Mouse (Mus musculus) limb, embryonic 14.5 days (tissue): ENCODE data around the gene Tapt1. TPM values are rescaled to one million over a fixed set of nuclear protein-coding genes. Genes with fewer than 3 reads are reported as not detected.

Experiments used
- ATAC-seq: fragments of 200-750 bp; cut with Nextera tagmentation; 2 replicates; pipeline ENCODE4 v1.8.0; 2017; ENCODE audit warnings: low read depth, moderate number of reproducible peaks, moderate TSS enrichment; ENCODE audit not compliant: low FRiP score
- DNase-seq: peaks from one replicate; pipeline ENCODE4 v3.0.0-alpha.2; 2015; ENCODE audit warnings: low spot score
- H3K27ac ChIP-seq: fragments of 300-500 bp; sonication (generic); replicated peaks from 2 replicates; pipeline ENCODE4 v1.5.1; 2014; ENCODE audit warnings: low read depth, mild to moderate bottlenecking, low read length, moderate library complexity, mixed read lengths
- H3K27me3 ChIP-seq: fragments of 300-500 bp; sonication (generic); 2 replicates; pipeline ENCODE4 v1.6.1; 2014; ENCODE audit warnings: low read length, mixed read lengths; ENCODE audit not compliant: control insufficient read depth, insufficient read depth
- H3K36me3 ChIP-seq: fragments of 300-500 bp; sonication (generic); 2 replicates; pipeline ENCODE4 v1.6.1; 2014; ENCODE audit warnings: mild to moderate bottlenecking, low read length, moderate library complexity, mixed read lengths; ENCODE audit not compliant: control insufficient read depth, insufficient read depth
- H3K4me1 ChIP-seq: fragments of 300-500 bp; sonication (generic); 2 replicates; pipeline ENCODE4 v1.6.1; 2014; ENCODE audit warnings: antibody characterized with exemption, low read length, mixed read lengths; ENCODE audit not compliant: control insufficient read depth, insufficient read depth
- H3K4me2 ChIP-seq: fragments of 300-500 bp; sonication (generic); replicated peaks from 2 replicates; pipeline ENCODE4 v1.6.1; 2014; ENCODE audit warnings: low read depth, mild to moderate bottlenecking, low read length, moderate library complexity; ENCODE audit not compliant: severe bottlenecking
- H3K4me3 ChIP-seq: fragments of 300-500 bp; sonication (generic); replicated peaks from 2 replicates; pipeline ENCODE4 v1.5.1; 2014; ENCODE audit warnings: low read length
- H3K9ac ChIP-seq: fragments of 300-500 bp; sonication (generic); 2 replicates; pipeline ENCODE4 v1.6.1; 2014; ENCODE audit warnings: mild to moderate bottlenecking, low read depth, low read length, moderate library complexity; ENCODE audit not compliant: severe bottlenecking
- H3K9me3 ChIP-seq: fragments of 300-500 bp; sonication (generic); 2 replicates; pipeline ENCODE4 v1.6.1; 2016; ENCODE audit warnings: low read length; ENCODE audit not compliant: control insufficient read depth
- POLR2A ChIP-seq: fragments of 200-500 bp; IDR thresholded peaks from 2 replicates; pipeline ENCODE4 v1.8.0; 2012; ENCODE audit warnings: inconsistent platforms, mild to moderate bottlenecking, moderate library complexity, borderline replicate concordance; ENCODE audit not compliant: insufficient read depth, insufficient read length; ENCODE audit errors: extremely low read depth
- WGBS: fragments of 180-500 bp; shearing (Covaris S2); extraction: QIAGEN DNeasy Blood & Tissue Kit; methylation state at CpG from one replicate; pipeline ENCODE4 v1.1.7; 2014; 5-methylcytosine and 5-hydroxymethylcytosine counted together
- polyA plus RNA-seq, 2 experiments: library from polyadenylated mRNA; depleted of rRNA in 1 of 2; stranded (reverse) in 1 of 2; unstranded in 1 of 2; fragments of >200 nt; fragmentation: Nextera tagmentation in 1 of 2; extraction: Ambion mirVana in 1 of 2; gene quantifications; 2 replicates each; pipeline versions ENCODE4 v1.2.1 to v1.2.3; 2012 to 2014

The Tapt1 gene
- polyA plus RNA-seq, 2 experiments: 36.0 to 47.9 TPM

DNA sequence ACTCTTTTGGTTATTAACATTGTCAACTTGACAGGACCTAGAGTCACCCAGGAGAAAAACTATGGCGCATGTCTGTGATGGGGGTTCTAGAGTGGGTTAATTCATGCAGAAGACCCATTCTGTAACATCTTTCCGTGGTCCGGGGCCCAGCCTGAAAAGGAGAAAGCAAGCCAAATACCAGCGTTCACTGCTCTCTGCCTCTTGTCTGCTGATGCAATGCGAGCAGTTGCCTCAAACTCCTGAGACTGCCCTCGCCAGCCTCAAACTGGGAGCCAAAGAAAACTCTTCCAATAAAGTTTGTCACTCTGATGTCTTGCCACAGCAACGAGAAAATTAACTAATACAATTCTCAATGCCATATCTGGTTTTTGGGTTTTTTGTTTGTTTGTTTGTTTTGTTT lies 8.2 kb upstream of the Tapt1 start:
- Histone ChIP-seq H3K27ac (no peak overlapping the region), H3K9me3 (no peaks in the 10 kb centered on the region), H3K27me3 (no peaks in the 10 kb centered on the region), H3K36me3 (no peaks in the 10 kb centered on the region), H3K9ac (no peak overlapping the region), H3K4me3 (no peak overlapping the region), H3K4me1 (no peaks in the 10 kb centered on the region), H3K4me2 (no peak overlapping the region)
- DNase-seq: no peak
- 90% methylated on average over 7 of the region's 7 CpGs for WGBS
- no peak for ATAC-seq
- TF ChIP-seq POLR2A: no peak

DNA sequence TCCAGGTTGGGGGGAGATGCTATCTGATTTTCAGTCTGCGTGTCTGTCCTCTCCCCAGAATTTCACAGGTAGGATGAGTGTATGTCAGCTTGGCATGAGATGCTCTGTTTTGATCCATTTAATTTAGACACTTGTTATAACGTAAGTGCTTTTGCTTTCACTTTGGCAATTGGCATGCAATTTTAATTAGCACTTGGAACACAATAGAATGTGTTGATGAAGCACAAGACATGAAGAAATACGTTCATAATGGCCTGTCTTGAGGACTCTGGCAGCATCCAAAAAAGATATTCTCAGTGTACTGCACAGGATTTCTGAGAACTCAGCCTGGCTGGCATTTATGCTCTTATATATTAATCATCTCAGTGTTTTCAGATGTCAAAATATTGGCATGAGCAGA lies 7.5 kb upstream of the Tapt1 start:
- no peak overlapping the region for H3K4me3 ChIP-seq
- no peaks in the 10 kb centered on the region for H3K36me3 ChIP-seq
- no peak overlapping the region for H3K9ac ChIP-seq
- no peak overlapping the region for H3K4me2 ChIP-seq
- 87% methylated on average over 3 of the region's 3 CpGs for WGBS
- no peak for DNase-seq
- no peaks in the 10 kb centered on the region for H3K9me3 ChIP-seq
- ATAC-seq: no peak
- H3K27ac ChIP-seq: no peak overlapping the region
- H3K4me1 ChIP-seq: no peaks in the 10 kb centered on the region
- TF ChIP-seq POLR2A: no peak
- no peaks in the 10 kb centered on the region for H3K27me3 ChIP-seq

DNA sequence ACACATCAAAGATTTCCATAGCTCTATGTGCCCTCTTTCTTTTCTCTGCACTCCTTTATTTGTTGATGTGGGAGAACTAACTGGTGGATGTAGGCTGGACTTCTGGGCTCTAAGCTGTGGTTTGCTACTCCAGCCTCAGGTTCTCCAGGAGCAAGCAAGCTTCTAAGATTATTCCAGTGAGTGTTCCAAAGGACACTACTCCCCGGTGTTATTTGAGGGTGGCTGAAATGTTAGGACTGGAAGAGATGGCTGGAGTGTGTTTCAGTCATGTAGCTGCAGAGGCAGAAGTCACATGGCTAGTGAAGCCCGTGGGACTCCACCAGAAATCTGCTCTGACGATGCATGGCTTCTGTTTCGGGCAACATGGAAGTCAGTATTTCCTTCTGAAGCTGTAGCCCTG lies 2.3 kb upstream of the Tapt1 start:
- Histone ChIP-seq H3K27ac (no peak overlapping the region), H3K9me3 (no peaks in the 10 kb centered on the region), H3K4me3 (no peak overlapping the region), H3K36me3 (no peaks in the 10 kb centered on the region; the same call in 1 of the 2 replicates), H3K9ac (no peak overlapping the region), H3K4me2 (no peak overlapping the region), H3K4me1 (peaks cover 12% of the 10 kb centered on the region), H3K27me3 (no peaks in the 10 kb centered on the region)
- TF ChIP-seq POLR2A: no peak
- no peak for ATAC-seq
- no peak for DNase-seq
- WGBS: 78% methylated on average over 4 of the region's 4 CpGs

DNA sequence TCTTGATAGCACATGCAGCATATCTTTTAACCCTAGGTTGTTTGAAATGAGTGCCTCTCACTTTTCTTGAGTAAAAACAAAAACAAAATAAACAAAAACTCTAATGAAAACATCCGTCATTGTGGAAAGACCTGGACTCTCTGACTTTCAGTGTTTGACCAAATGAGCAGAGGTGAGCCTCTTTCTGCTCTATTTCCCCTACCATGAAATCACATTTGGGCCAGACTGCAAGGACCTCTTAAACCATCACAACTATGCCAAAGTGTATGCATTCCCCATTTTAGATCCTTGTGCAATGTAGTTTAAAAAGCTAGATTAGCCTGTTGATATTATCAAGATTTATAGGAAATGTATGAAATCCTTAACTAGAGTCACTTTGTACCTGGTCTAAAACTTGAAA lies 1.9 kb upstream of the Tapt1 start:
- Histone ChIP-seq H3K4me3 (no peak overlapping the region), H3K4me1 (peaks cover 12% of the 10 kb centered on the region), H3K27me3 (no peaks in the 10 kb centered on the region), H3K9me3 (no peaks in the 10 kb centered on the region), H3K9ac (no peak overlapping the region), H3K4me2 (no peak overlapping the region), H3K27ac (no peak overlapping the region), H3K36me3 (no peaks in the 10 kb centered on the region; the same call in 1 of the 2 replicates)
- 88% methylated on average over 1 of the region's 1 CpGs for WGBS
- no peak for DNase-seq
- no peak for ATAC-seq
- no peak for TF ChIP-seq POLR2A

DNA sequence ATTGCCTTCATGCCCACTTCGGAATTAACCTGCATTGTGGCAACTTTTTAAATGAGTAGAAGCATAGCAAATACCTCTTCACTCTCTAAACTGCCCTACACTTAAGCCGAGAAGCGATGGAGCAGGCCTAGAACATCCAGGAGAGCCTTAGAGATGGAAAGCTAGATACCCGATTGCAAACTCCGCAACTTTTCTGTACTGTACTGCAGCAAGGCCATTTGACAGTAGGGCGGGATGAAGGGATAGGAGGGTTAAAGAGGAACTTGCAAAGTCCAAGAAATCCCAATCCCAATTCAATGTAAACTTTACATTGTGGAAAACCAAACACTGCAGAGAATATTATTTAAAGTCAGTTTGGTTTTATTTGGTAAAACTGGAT lies 1.0 kb upstream of the Tapt1 start:
- TF ChIP-seq POLR2A: no peak
- Histone ChIP-seq H3K36me3 (peaks cover 3% of the 10 kb centered on the region; the same call in 1 of the 2 replicates), H3K4me3 (peak overlapping the region; percentile 88), H3K27me3 (no peaks in the 10 kb centered on the region), H3K4me2 (peak overlapping the region; percentile 62), H3K9ac (peak overlapping the region; percentile 98), H3K9me3 (no peaks in the 10 kb centered on the region), H3K4me1 (peaks cover 12% of the 10 kb centered on the region), H3K27ac (peak overlapping the region; percentile 89)
- ATAC-seq (no peak), DNase-seq (no peak)
- 11% methylated on average over 6 of the region's 6 CpGs for WGBS
